Mouse (Mus musculus): Measurements from ENCODE around the gene Vmn1r8. TPM values are rescaled to one million over a fixed set of nuclear protein-coding genes. Genes with fewer than 3 reads are reported as not detected.

Gene Vmn1r8
- polyA plus RNA-seq, 1 experiment, result not detected

Other genes starting within 250 kb of the Vmn1r8 start
- 11.6 TPM for gene Kbtbd2, start 234.5 kb upstream of the Vmn1r8 start, polyA plus RNA-seq (2012; fragmentation: generic; extraction: Trizol)
- 91.6 TPM for gene Fkbp9, start 200.2 kb upstream of the Vmn1r8 start, polyA plus RNA-seq (2012; fragmentation: generic; extraction: Trizol)
- 9.9 TPM for gene Nt5c3, start 108.4 kb upstream of the Vmn1r8 start, polyA plus RNA-seq (2012; fragmentation: generic; extraction: Trizol)
- 0.02 TPM for gene Vmn1r4, start 108.3 kb upstream of the Vmn1r8 start, polyA plus RNA-seq (2012; fragmentation: generic; extraction: Trizol)
- not detected for gene Vmn1r5, start 62.0 kb upstream of the Vmn1r8 start, polyA plus RNA-seq (2012; fragmentation: generic; extraction: Trizol)
- gene Vmn1r6, start 35.0 kb upstream of the Vmn1r8 start, polyA plus RNA-seq (2012; fragmentation: generic; extraction: Trizol), result not detected
- gene Vmn1r7, start 7.0 kb upstream of the Vmn1r8 start, polyA plus RNA-seq (2012; fragmentation: generic; extraction: Trizol), result not detected
- not detected for gene Vmn1r9, start 34.5 kb downstream of the Vmn1r8 start, polyA plus RNA-seq (2012; fragmentation: generic; extraction: Trizol)
- gene Vmn1r10, start 77.2 kb downstream of the Vmn1r8 start, polyA plus RNA-seq (2012; fragmentation: generic; extraction: Trizol), result not detected
- gene Vmn1r11, start 101.2 kb downstream of the Vmn1r8 start, polyA plus RNA-seq (2012; fragmentation: generic; extraction: Trizol), result not detected
- not detected for gene Vmn1r12, start 124.6 kb downstream of the Vmn1r8 start, polyA plus RNA-seq (2012; fragmentation: generic; extraction: Trizol)
- not detected for gene Vmn1r13, start 171.0 kb downstream of the Vmn1r8 start, polyA plus RNA-seq (2012; fragmentation: generic; extraction: Trizol)
- not detected for gene Vmn1r14, start 199.4 kb downstream of the Vmn1r8 start, polyA plus RNA-seq (2012; fragmentation: generic; extraction: Trizol)
- gene Vmn1r15, start 225.7 kb downstream of the Vmn1r8 start, polyA plus RNA-seq (2012; fragmentation: generic; extraction: Trizol), result not detected

Data from myocyte (in vitro differentiated cells).